Mouse (Mus musculus) midbrain, embryonic 14.5 days (tissue): Measurements from ENCODE around the gene Tyk2. TPM values are rescaled to one million over a fixed set of nuclear protein-coding genes. Genes with fewer than 3 reads are reported as not detected.

Experiments
- ATAC-seq: fragments of 200-750 bp; cut with Nextera tagmentation; 2 replicates; pipeline ENCODE4 v1.8.0; 2017; ENCODE audit warnings: moderate number of reproducible peaks, moderate library complexity; ENCODE audit not compliant: low FRiP score, low TSS enrichment
- DNase-seq: peaks from one replicate; pipeline ENCODE4 v3.0.0-alpha.2; 2015
- H3K27ac ChIP-seq: fragments of 300-500 bp; sonication (generic); replicated peaks from 2 replicates; pipeline ENCODE4 v1.5.1; 2014; ENCODE audit warnings: mild to moderate bottlenecking, low read depth, low read length, moderate library complexity
- H3K27me3 ChIP-seq: fragments of 300-500 bp; sonication (generic); 2 replicates; pipeline ENCODE4 v1.6.1; 2014; ENCODE audit warnings: low read length, control low read depth, mixed read lengths; ENCODE audit not compliant: control insufficient read depth, insufficient read depth
- H3K36me3 ChIP-seq: fragments of 300-500 bp; sonication (generic); 2 replicates; pipeline ENCODE4 v1.6.1; 2014; ENCODE audit warnings: low read length, control low read depth; ENCODE audit not compliant: control insufficient read depth, insufficient read depth
- H3K4me1 ChIP-seq: fragments of 300-500 bp; sonication (generic); 2 replicates; pipeline ENCODE4 v1.6.1; 2014; ENCODE audit warnings: mild to moderate bottlenecking, antibody characterized with exemption, low read length, control low read depth; ENCODE audit not compliant: control insufficient read depth, insufficient read depth
- H3K4me2 ChIP-seq: fragments of 300-500 bp; sonication (generic); 2 replicates; pipeline ENCODE4 v1.6.1; 2014; ENCODE audit warnings: mild to moderate bottlenecking, low read length, moderate library complexity
- H3K4me3 ChIP-seq: fragments of 300-500 bp; sonication (generic); replicated peaks from 2 replicates; pipeline ENCODE4 v1.5.1; 2014; ENCODE audit warnings: low read depth, low read length
- H3K9ac ChIP-seq: fragments of 300-500 bp; sonication (generic); replicated peaks from 2 replicates; pipeline ENCODE4 v1.6.1; 2014; ENCODE audit warnings: mild to moderate bottlenecking, low read length, moderate library complexity
- H3K9me3 ChIP-seq: fragments of 300-500 bp; sonication (generic); 2 replicates; pipeline ENCODE4 v1.6.1; 2016; ENCODE audit warnings: low read length, control low read depth, mixed read lengths; ENCODE audit not compliant: control insufficient read depth
- WGBS: fragments of 180-500 bp; shearing (Covaris S2); extraction: QIAGEN DNeasy Blood & Tissue Kit; methylation state at CpG from one replicate; pipeline ENCODE4 v1.1.7; 2014; 5-methylcytosine and 5-hydroxymethylcytosine counted together
- polyA plus RNA-seq: library from polyadenylated mRNA; unstranded; fragments of >200 nt; fragmentation: Nextera tagmentation; extraction: Ambion mirVana; gene quantifications from 2 replicates; pipeline ENCODE4 v1.2.1, GENCODE M21; 2014

Tyk2 gene
- polyA plus RNA-seq, 1 experiment from 2014 or later: 8.5 TPM

DNA sequence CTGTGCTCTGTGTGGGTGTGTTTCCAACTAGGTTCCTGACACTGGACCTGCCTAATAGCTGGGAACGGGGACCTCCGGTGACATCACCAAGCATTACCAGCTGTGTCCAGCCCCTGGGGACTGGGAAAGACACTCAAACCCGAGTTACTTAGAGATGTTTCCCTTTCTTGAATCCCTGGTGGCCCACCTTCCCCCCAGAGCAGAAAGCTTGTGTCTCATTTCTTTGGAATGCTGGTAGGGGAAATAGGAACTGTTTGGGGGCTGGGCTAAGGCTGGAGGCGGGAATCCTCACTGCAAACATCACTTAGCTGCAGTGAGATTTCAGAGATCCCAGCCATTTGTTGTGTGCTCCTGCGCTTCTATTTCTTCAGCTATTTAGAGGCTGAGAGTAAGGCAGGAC, 22.8 kb upstream of the Tyk2 start:
- H3K4me3 ChIP-seq: no peak overlapping the region
- H3K27me3 ChIP-seq: peaks cover 9% of the 10 kb centered on the region; the same call in 1 of the 2 replicates
- H3K9me3 ChIP-seq: no peaks in the 10 kb centered on the region
- DNase-seq (no peak), ATAC-seq (no peak)
- H3K4me2 ChIP-seq: peak overlapping the region; percentile 30
- peaks cover 5% of the 10 kb centered on the region for H3K4me1 ChIP-seq
- H3K9ac ChIP-seq: no peak overlapping the region
- 19% methylated on average over 5 of the region's 5 CpGs for WGBS
- no peaks in the 10 kb centered on the region for H3K36me3 ChIP-seq
- no peak overlapping the region for H3K27ac ChIP-seq

DNA sequence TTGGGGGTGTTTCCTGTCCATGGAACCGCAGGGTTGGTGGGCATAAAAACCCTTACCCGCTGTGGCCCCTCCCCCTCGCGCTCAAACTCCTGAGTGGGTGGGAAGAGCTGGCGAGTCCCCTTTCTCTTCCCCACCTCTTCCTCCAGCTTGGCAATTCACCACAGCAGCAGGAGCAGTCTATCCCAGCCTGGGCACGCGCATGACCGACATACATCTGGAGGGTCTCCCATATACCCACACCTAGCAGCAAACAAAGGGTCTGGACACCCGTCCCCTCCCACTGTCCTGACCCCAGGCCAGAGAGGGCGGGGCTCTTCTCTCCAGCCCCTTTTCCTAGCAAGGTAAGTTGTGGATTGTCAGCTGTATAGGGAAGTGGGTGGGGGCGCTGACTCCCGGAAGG, 22.3 kb upstream of the Tyk2 start:
- H3K36me3 ChIP-seq: no peaks in the 10 kb centered on the region
- 9% methylated on average over 12 of the region's 12 CpGs for WGBS
- ATAC-seq (no peak), DNase-seq (no peak)
- peaks cover 9% of the 10 kb centered on the region; the same call in 1 of the 2 replicates for H3K27me3 ChIP-seq
- no peaks in the 10 kb centered on the region for H3K9me3 ChIP-seq
- peak overlapping the region; percentile 30 for H3K4me2 ChIP-seq
- H3K27ac ChIP-seq: no peak overlapping the region
- peaks cover 10% of the 10 kb centered on the region for H3K4me1 ChIP-seq
- H3K4me3 ChIP-seq: 0 out of 2 replicates have a peak overlapping the region, but pooled peaks have one; percentile 7
- H3K9ac ChIP-seq: no peak overlapping the region

DNA sequence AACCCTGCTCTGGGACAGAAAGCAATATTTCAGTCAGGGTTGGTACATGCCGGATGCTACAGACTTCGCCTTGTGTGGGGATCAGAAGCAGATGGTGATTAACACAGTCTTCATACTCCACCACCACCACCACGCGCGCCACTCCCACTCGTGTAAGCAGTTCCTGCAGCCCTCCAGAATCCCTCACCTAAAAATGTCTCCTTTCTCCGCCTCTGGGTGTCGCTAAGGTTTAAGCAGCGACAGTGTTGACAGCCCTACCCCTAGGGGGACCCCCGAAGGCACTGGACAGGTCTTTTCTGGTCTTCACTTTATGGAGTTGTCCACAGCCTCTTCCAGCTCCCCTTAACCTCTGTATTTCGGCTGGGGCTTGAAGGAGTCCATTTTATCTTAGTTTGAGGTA, 21.7 kb upstream of the Tyk2 start:
- Histone ChIP-seq H3K9me3 (no peaks in the 10 kb centered on the region), H3K4me2 (peak overlapping the region; percentile 30), H3K4me1 (peaks cover 16% of the 10 kb centered on the region), H3K4me3 (no peak overlapping the region), H3K27me3 (peaks cover 9% of the 10 kb centered on the region; the same call in 1 of the 2 replicates), H3K36me3 (no peaks in the 10 kb centered on the region), H3K27ac (no peak overlapping the region), H3K9ac (no peak overlapping the region)
- 3% methylated on average over 11 of the region's 11 CpGs for WGBS
- DNase-seq (peak; percentile 73), ATAC-seq (no peak)

DNA sequence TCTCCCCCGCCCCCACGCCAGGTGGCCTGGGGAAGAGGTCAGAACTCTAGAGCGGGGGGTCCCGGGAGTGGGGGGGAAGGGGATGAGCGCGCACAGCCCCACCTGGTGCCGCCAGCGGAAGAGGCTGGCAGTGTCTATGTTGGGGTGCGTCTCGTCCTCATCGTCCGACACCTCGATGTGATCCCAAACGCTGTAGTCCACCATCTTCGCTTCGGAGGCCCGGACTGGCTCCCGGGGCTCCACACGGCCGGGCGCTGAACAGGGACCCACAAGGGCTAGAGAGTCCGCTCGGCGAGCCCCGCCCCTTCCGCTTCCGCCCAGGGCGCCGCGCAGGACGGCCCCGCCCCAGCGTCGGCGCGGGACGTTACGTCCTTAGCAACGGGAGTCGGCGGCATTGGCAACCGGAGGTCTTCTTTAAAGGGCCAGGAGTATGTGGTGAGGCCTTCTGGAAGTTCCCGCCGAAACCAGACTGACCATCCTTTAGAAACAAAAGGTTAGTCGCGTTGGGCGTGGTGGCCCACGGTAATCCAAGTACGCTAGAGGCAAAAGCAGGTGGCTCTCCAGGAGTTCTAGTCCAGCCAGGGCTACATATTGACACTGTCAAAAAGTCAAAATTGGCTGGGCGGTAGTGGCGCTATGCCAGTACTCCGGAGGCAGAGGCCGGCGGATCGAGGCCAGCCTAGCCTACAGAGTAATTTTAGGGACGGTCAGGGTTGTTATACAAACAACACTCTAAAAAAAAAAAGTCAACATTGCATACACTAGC, 18.8 kb upstream of the Tyk2 start, which contains the start of gene Cdc37:
Gene Cdc37, minus strand, starts transcription at position 329 of the 766 bp plus-strand sequence.
- peak; percentile 98 for DNase-seq
- 4% methylated on average over 56 of the region's 56 CpGs for WGBS

DNA sequence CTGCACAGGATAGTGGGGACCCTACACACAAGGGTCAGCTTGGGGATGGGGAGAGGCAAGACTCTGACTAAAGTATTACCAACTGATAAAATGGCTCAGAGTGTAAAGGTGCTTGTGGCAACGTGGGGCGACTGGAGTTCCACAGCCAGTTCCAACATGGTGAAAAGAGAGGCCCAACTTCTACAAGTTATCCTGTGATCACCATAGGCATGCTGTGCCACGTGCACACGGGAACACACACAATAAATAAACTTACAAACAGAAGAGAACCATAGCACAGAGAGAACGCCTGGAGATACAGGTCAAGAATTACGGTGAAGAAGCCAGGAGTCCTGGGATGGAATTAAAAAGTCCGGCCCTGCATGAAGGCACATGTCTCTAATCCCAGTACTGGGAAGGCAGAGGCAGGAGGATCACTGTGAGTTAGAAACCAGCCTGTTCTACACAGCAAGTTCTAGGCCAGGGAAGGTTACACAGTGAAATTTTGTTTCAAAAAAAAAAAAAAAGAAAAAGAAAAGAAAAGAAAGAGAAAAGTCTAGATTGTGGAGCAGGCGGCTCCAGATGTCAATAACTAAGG, 18.1 kb upstream of the Tyk2 start:
- Histone ChIP-seq H3K36me3 (peaks cover 22% of the 10 kb centered on the region), H3K4me3 (peak overlapping the region; percentile 84), H3K4me2 (peak overlapping the region; percentile 76), H3K27ac (peak overlapping the region; percentile 62), H3K27me3 (peaks cover 9% of the 10 kb centered on the region; the same call in 1 of the 2 replicates), H3K4me1 (peaks cover 18% of the 10 kb centered on the region), H3K9me3 (no peaks in the 10 kb centered on the region), H3K9ac (peak overlapping the region; percentile 79)
- WGBS: 12% methylated on average over 8 of the region's 8 CpGs
- DNase-seq: no peak
- ATAC-seq: no peak

More for the DNA sequence above, 18.8 kb upstream of the Tyk2 start, which contains the start of gene Cdc37:
- ATAC-seq: peak; percentile 96
- peaks cover 18% of the 10 kb centered on the region for H3K4me1 ChIP-seq
- peaks cover 17% of the 10 kb centered on the region for H3K36me3 ChIP-seq
- H3K9me3 ChIP-seq: no peaks in the 10 kb centered on the region
- peak within 1 kb of the TSS; percentile 79 for H3K9ac ChIP-seq
- peak within 1 kb of the TSS; percentile 76 for H3K4me2 ChIP-seq
- peak within 1 kb of the TSS; percentile 62 for H3K27ac ChIP-seq
- peak within 1 kb of the TSS; percentile 84 for H3K4me3 ChIP-seq
- peaks cover 9% of the 10 kb centered on the region; the same call in 1 of the 2 replicates for H3K27me3 ChIP-seq

DNA sequence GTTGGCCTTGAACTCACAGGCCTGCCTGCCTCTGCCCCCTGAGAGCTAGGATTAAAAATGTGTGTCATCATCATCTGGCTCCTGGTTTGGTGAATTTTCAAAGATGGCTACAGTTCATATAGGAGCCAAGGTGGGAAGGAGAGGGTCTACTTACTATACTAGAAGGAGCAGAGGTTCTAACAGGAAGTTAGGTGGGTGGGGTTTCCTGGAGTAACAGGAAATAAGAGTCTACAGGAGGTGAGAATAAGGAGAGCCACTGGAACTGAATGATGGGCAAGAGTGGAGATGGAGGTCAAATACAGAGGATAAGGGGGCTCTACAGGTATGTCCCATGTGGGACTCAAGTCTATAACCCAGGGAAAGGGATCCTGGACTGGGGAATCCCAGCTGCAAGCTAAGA, 17.4 kb upstream of the Tyk2 start:
- H3K4me1 ChIP-seq: peaks cover 18% of the 10 kb centered on the region
- peak overlapping the region; percentile 76 for H3K4me2 ChIP-seq
- peak overlapping the region; percentile 17; the same call in 1 of the 2 replicates for H3K9ac ChIP-seq
- peaks cover 30% of the 10 kb centered on the region for H3K36me3 ChIP-seq
- H3K9me3 ChIP-seq: no peaks in the 10 kb centered on the region
- DNase-seq (no peak), ATAC-seq (no peak)
- 0 out of 2 replicates have a peak overlapping the region, but pooled peaks have one; percentile 84 for H3K4me3 ChIP-seq
- no peak overlapping the region for H3K27ac ChIP-seq
- H3K27me3 ChIP-seq: peaks cover 9% of the 10 kb centered on the region; the same call in 1 of the 2 replicates

DNA sequence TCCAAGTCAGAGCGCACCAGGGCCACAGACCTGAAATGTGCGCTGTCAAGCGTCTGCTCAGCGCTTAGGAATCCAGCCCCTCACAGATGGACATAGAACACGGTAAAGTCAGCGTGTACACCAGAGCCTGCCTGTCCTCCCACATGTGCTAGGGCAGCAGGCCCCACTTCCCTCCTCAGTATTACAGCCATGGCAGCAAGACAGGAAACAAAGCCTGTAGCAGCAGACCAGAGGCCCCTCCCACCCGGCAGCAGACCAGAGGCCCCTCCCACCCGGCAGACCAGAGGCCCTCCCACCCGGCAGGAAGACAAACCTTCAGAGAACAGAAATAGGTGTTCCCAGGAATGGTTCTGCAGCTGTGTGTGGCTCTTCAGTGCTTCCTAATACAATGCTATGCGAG, 15.7 kb upstream of the Tyk2 start:
- Histone ChIP-seq H3K4me1 (peaks cover 18% of the 10 kb centered on the region), H3K36me3 (peaks cover 47% of the 10 kb centered on the region), H3K9ac (no peak overlapping the region), H3K4me2 (no peak overlapping the region; the same call in 1 of the 2 replicates), H3K9me3 (no peaks in the 10 kb centered on the region), H3K27me3 (no peaks in the 10 kb centered on the region), H3K4me3 (no peak overlapping the region), H3K27ac (no peak overlapping the region)
- 55% methylated on average over 10 of the region's 10 CpGs for WGBS
- ATAC-seq (no peak), DNase-seq (no peak)

DNA sequence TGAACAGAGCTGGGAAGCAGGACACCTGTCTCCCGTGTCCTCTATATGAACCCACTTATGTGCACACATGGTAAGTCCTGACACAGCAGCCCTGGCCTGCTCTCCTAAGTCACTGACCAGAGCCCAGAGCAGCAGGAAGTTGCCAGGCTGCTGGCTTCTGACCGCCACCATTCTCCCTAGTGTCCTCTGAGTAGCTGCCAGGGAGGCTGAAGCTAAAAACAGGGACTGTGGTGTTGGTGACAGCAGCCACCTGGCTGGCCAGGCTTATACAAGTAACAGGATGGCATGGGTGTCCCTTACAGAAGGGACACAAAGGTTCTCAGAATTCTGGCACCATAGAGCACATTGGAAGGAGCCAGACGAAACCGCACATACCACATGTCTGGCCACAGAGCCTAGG, 14.4 kb upstream of the Tyk2 start:
- 97% methylated on average over 4 of the region's 4 CpGs for WGBS
- H3K4me3 ChIP-seq: no peak overlapping the region
- no peaks in the 10 kb centered on the region for H3K9me3 ChIP-seq
- H3K4me1 ChIP-seq: peaks cover 18% of the 10 kb centered on the region
- no peaks in the 10 kb centered on the region for H3K27me3 ChIP-seq
- H3K4me2 ChIP-seq: no peak overlapping the region
- no peak overlapping the region for H3K27ac ChIP-seq
- H3K36me3 ChIP-seq: peaks cover 60% of the 10 kb centered on the region
- DNase-seq (no peak), ATAC-seq (no peak)
- no peak overlapping the region for H3K9ac ChIP-seq
